Mouse (Mus musculus): ENCODE results near the gene Tent4b.

- no peak for TF ChIP-seq GATA1 (IDR thresholded peaks at IDR 0.05; ENCODE audit: low read length)
- TF ChIP-seq TAL1 (IDR thresholded peaks at IDR 0.05; ENCODE audit: low read length) = peak; percentile 28; the same call in 2 of the 3 replicates
Observed at GRCm38 (mm10) chr8:88292926-88293325, 93.9 kb downstream of the Tent4b start.

Measured in erythroblast, embryonic 14.5 days (primary cell).